Mouse (Mus musculus) embryonic facial prominence, embryonic 11.5 days (tissue): ENCODE data around the gene Dclk1. TPM values are rescaled to one million over a fixed set of nuclear protein-coding genes. Genes with fewer than 3 reads are reported as not detected.
A peak's percentile ranks its signal among the peaks of the same experiment; 100 is the strongest.

Source experiments
- ATAC-seq: fragments of 200-750 bp; cut with Nextera tagmentation; replicated peaks from 2 replicates; pipeline ENCODE4 v1.8.0; 2017; ENCODE audit warnings: low read depth; ENCODE audit not compliant: insufficient number of reproducible peaks, low FRiP score, low TSS enrichment
- DNase-seq: peaks from one replicate; pipeline ENCODE4 v3.0.0-alpha.2; 2015; ENCODE audit warnings: low spot score
- H3K27ac ChIP-seq: fragments of 300-500 bp; sonication (generic); replicated peaks from 2 replicates; pipeline ENCODE4 v1.5.1; 2014; ENCODE audit warnings: mild to moderate bottlenecking, low read depth, low read length, control low read depth
- H3K27me3 ChIP-seq: fragments of 300-500 bp; sonication (generic); 2 replicates; pipeline ENCODE4 v1.6.1; 2014; ENCODE audit warnings: mild to moderate bottlenecking, low read length, moderate library complexity, mixed read lengths; ENCODE audit not compliant: control insufficient read depth, insufficient read depth
- H3K36me3 ChIP-seq: fragments of 300-500 bp; sonication (generic); replicated peaks from 2 replicates; pipeline ENCODE4 v1.6.1; 2014; ENCODE audit warnings: low read depth, mild to moderate bottlenecking, low read length, moderate library complexity, mixed read lengths; ENCODE audit not compliant: control insufficient read depth, insufficient read depth
- H3K4me1 ChIP-seq: fragments of 300-500 bp; sonication (generic); 2 replicates; pipeline ENCODE4 v1.6.1; 2014; ENCODE audit warnings: low read length, mixed read lengths; ENCODE audit not compliant: control insufficient read depth, insufficient read depth
- H3K4me2 ChIP-seq: fragments of 300-500 bp; sonication (generic); 2 replicates; pipeline ENCODE4 v1.6.1; 2014; ENCODE audit warnings: low read depth, mild to moderate bottlenecking, control low read depth, low read length, moderate library complexity
- H3K4me3 ChIP-seq: fragments of 300-500 bp; sonication (generic); 2 replicates; pipeline ENCODE4 v1.5.1; 2014; ENCODE audit warnings: low read depth, low read length, control low read depth
- H3K9ac ChIP-seq: fragments of 300-500 bp; sonication (generic); replicated peaks from 2 replicates; pipeline ENCODE4 v1.6.1; 2014; ENCODE audit warnings: mild to moderate bottlenecking, control low read depth, low read length
- H3K9me3 ChIP-seq: fragments of 300-500 bp; sonication (generic); replicated peaks from 2 replicates; pipeline ENCODE4 v1.6.1; 2016; ENCODE audit warnings: mild to moderate bottlenecking, low read length, inconsistent platforms, mixed read lengths; ENCODE audit not compliant: control insufficient read depth
- WGBS: fragments of 180-500 bp; shearing (Covaris S2); extraction: QIAGEN DNeasy Blood & Tissue Kit; methylation state at CpG from one replicate; pipeline ENCODE4 v1.1.7; 2014; 5-methylcytosine and 5-hydroxymethylcytosine counted together
- polyA plus RNA-seq: library from polyadenylated mRNA; unstranded; fragments of >200 nt; fragmentation: Nextera tagmentation; extraction: Ambion mirVana; gene quantifications from 2 replicates; pipeline ENCODE4 v1.2.1, GENCODE M21; 2014

Gene Dclk1
- polyA plus RNA-seq, 1 experiment from 2014 or later: 32.9 TPM

GRCm38 (mm10) chr3:55337671-55338070 lies 95.5 kb downstream of the Dclk1 start:
- Histone ChIP-seq H3K27me3 (no peaks in the 10 kb centered on the region), H3K9ac (no peak overlapping the region), H3K36me3 (no peaks in the 10 kb centered on the region), H3K4me1 (no peaks in the 10 kb centered on the region), H3K9me3 (no peaks in the 10 kb centered on the region), H3K4me2 (no peak overlapping the region), H3K27ac (no peak overlapping the region), H3K4me3 (no peak overlapping the region)
- DNase-seq (no peak), ATAC-seq (no peak)
- 90% methylated on average over 7 of the region's 7 CpGs for WGBS

- Histone ChIP-seq H3K27me3 (no peaks in the 10 kb centered on the region), H3K4me3 (no peak overlapping the region), H3K36me3 (no peaks in the 10 kb centered on the region), H3K4me1 (no peaks in the 10 kb centered on the region; the same call in 1 of the 2 replicates), H3K4me2 (no peak overlapping the region), H3K9me3 (no peaks in the 10 kb centered on the region), H3K27ac (no peak overlapping the region), H3K9ac (no peak overlapping the region)
- no peak for DNase-seq
- WGBS: 82% methylated on average over 4 of the region's 4 CpGs
- no peak for ATAC-seq
Observed at GRCm38 (mm10) chr3:55342445-55342844, 100.3 kb downstream of the Dclk1 start.

DNA sequence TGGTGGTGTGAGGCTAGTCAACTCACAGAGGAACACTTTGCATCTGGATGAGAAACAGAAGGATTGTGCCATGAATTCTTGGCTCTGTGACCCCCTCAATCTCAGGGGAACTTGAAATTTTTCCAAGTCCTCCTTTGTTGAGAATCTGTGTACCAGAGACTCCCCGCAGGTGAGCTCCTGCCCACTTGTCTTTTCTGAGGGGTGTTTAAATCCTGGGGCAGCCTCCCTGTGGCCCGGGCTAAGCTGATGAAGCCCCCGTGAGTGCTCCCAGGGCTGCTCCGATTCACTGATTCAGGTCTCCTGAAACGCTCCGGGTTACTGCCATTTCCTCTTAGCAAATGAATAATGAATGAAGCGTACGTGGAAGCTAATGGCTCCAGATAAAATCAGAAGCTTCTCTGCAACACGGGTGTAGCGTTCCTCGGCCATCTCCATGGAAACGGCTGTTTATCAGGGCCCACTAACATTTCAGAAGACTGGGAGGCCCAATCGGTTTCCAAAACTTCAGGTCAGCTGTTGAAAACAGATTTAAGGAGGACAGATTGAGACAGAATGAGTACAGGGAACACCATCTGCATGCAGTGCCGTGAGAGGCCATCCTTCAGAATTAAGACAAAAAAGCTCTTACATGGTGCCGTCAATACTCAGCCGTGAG lies 105.3 kb downstream of the Dclk1 start:
- no peaks in the 10 kb centered on the region; the same call in 1 of the 2 replicates for H3K4me1 ChIP-seq
- no peaks in the 10 kb centered on the region for H3K27me3 ChIP-seq
- H3K9me3 ChIP-seq: no peaks in the 10 kb centered on the region
- no peak overlapping the region for H3K9ac ChIP-seq
- DNase-seq (peak; percentile 58), ATAC-seq (no peak)
- H3K27ac ChIP-seq: no peak overlapping the region
- H3K36me3 ChIP-seq: no peaks in the 10 kb centered on the region
- WGBS: 27% methylated on average over 16 of the region's 16 CpGs
- no peak overlapping the region for H3K4me3 ChIP-seq
- H3K4me2 ChIP-seq: no peak overlapping the region

DNA sequence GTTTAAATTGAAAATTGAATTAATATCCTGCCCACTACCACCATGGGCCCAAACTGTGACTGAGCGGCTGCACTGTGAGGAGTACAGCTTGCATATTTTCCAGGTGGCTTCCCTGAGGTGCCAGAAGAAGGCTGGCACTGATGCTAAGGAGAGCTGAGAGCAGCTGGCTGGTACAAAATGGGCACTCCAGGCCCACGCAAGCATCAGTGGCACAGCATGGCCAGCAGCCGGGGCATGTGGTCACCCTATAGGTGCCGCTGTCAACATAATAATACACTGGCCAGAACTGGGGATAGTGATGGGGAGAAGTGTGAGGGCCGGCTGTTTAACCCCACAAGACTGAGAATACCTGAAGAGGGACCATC lies 105.8 kb downstream of the Dclk1 start:
- Histone ChIP-seq H3K4me1 (no peaks in the 10 kb centered on the region; the same call in 1 of the 2 replicates), H3K36me3 (no peaks in the 10 kb centered on the region), H3K9me3 (no peaks in the 10 kb centered on the region), H3K9ac (no peak overlapping the region), H3K4me3 (no peak overlapping the region), H3K27me3 (no peaks in the 10 kb centered on the region), H3K27ac (no peak overlapping the region), H3K4me2 (no peak overlapping the region)
- DNase-seq: no peak
- WGBS: 89% methylated on average over 5 of the region's 5 CpGs
- ATAC-seq: no peak

- Histone ChIP-seq H3K27me3 (no peaks in the 10 kb centered on the region), H3K4me2 (no peak overlapping the region), H3K27ac (no peak overlapping the region), H3K9ac (no peak overlapping the region), H3K4me3 (no peak overlapping the region), H3K36me3 (no peaks in the 10 kb centered on the region), H3K4me1 (no peaks in the 10 kb centered on the region; the same call in 1 of the 2 replicates), H3K9me3 (no peaks in the 10 kb centered on the region)
- ATAC-seq (no peak), DNase-seq (no peak)
- 69% methylated on average over 2 of the region's 2 CpGs for WGBS
Observed at GRCm38 (mm10) chr3:55350194-55350593, 108.0 kb downstream of the Dclk1 start.

- Histone ChIP-seq H3K9me3 (no peaks in the 10 kb centered on the region), H3K4me3 (no peak overlapping the region), H3K4me1 (no peaks in the 10 kb centered on the region; the same call in 1 of the 2 replicates), H3K36me3 (no peaks in the 10 kb centered on the region), H3K9ac (no peak overlapping the region), H3K27ac (no peak overlapping the region), H3K27me3 (no peaks in the 10 kb centered on the region), H3K4me2 (no peak overlapping the region)
- 55% methylated on average over 13 of the region's 13 CpGs for WGBS
- no peak; the same call in 1 of the 2 replicates for ATAC-seq
- DNase-seq: peak; percentile 39
Observed at GRCm38 (mm10) chr3:55351281-55352052, 109.3 kb downstream of the Dclk1 start.

GRCm38 (mm10) chr3:55352529-55352928 lies 110.4 kb downstream of the Dclk1 start:
- no peak overlapping the region for H3K4me2 ChIP-seq
- DNase-seq (no peak), ATAC-seq (no peak)
- no peaks in the 10 kb centered on the region for H3K27me3 ChIP-seq
- 84% methylated on average over 14 of the region's 14 CpGs for WGBS
- H3K36me3 ChIP-seq: no peaks in the 10 kb centered on the region
- no peaks in the 10 kb centered on the region; the same call in 1 of the 2 replicates for H3K4me1 ChIP-seq
- no peak overlapping the region for H3K9ac ChIP-seq
- H3K9me3 ChIP-seq: no peaks in the 10 kb centered on the region
- no peak overlapping the region for H3K4me3 ChIP-seq
- H3K27ac ChIP-seq: no peak overlapping the region

- H3K4me1 ChIP-seq: no peaks in the 10 kb centered on the region; the same call in 1 of the 2 replicates
- 92% methylated on average over 9 of the region's 9 CpGs for WGBS
- ATAC-seq (no peak), DNase-seq (no peak)
- H3K27ac ChIP-seq: no peak overlapping the region
- no peaks in the 10 kb centered on the region for H3K27me3 ChIP-seq
- H3K36me3 ChIP-seq: no peaks in the 10 kb centered on the region
- H3K9me3 ChIP-seq: no peaks in the 10 kb centered on the region
- no peak overlapping the region for H3K4me2 ChIP-seq
- no peak overlapping the region for H3K4me3 ChIP-seq
- no peak overlapping the region for H3K9ac ChIP-seq
Observed at GRCm38 (mm10) chr3:55353169-55353568, 111.0 kb downstream of the Dclk1 start.
